Mouse (Mus musculus) embryonic fibroblast, embryonic 13.5 days (primary cell): Measurements from ENCODE around the gene Sdk1. TPM values are rescaled to one million over a fixed set of nuclear protein-coding genes. Genes with fewer than 3 reads are reported as not detected.

ENCODE experiments used
- H3K27ac ChIP-seq: 2 replicates; pipeline ENCODE4 v1.5.1; 2012; ENCODE audit warnings: low read length, control low read depth, inconsistent platforms; ENCODE audit not compliant: insufficient read depth
- H3K4me1 ChIP-seq: 2 replicates; pipeline ENCODE4 v1.6.1; 2011; ENCODE audit warnings: low read length; ENCODE audit not compliant: control insufficient read depth, insufficient read depth
- H3K4me3 ChIP-seq: 2 replicates; pipeline ENCODE4 v1.5.1; 2011; ENCODE audit warnings: mild to moderate bottlenecking, control low read depth, low read length; ENCODE audit not compliant: insufficient read depth
- CTCF ChIP-seq: IDR thresholded peaks from 2 replicates; pipeline ENCODE4 v1.5.1; 2011; ENCODE audit warnings: mild to moderate bottlenecking, control low read depth, low read length, moderate library complexity, borderline replicate concordance; ENCODE audit not compliant: insufficient read depth
- POLR2A ChIP-seq: IDR thresholded peaks from 2 replicates; pipeline ENCODE4 v1.6.1; 2011; ENCODE audit warnings: low read depth, mild to moderate bottlenecking, control low read depth, low read length, moderate library complexity
- polyA plus RNA-seq: library from polyadenylated mRNA; stranded (reverse); fragments of >200 nt; gene quantifications from 2 replicates; pipeline ENCODE4 v1.2.4, GENCODE M21; 2011; ENCODE audit warnings: low read depth; ENCODE audit not compliant: missing spikeins, insufficient read length

The Sdk1 gene
- polyA plus RNA-seq, 1 experiment: 6.7 TPM

DNA sequence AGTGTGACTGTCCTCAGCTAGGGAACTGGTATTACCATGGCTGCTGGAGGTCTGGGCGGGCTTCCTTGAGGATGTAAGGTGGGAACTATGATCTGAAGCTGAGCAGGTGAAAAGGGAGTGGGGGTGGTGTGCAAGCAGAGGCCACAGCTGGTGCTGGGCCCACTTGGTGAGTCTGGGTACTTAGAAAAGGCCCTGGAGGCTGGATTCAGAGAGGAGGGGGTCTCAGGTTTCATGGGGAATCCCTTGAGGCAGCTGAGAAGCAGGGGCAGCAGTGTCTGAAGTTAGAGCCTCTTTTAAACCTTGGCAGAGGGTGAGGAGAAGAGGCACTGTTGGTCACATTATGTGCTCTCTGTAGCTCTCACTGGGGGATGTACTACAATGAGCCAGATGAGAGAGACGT, 163.4 kb downstream of the Sdk1 start:
- Histone ChIP-seq H3K4me3 (no peak overlapping the region), H3K27ac (no peak overlapping the region)
- TF ChIP-seq POLR2A: no peak
- no peak for TF ChIP-seq CTCF

DNA sequence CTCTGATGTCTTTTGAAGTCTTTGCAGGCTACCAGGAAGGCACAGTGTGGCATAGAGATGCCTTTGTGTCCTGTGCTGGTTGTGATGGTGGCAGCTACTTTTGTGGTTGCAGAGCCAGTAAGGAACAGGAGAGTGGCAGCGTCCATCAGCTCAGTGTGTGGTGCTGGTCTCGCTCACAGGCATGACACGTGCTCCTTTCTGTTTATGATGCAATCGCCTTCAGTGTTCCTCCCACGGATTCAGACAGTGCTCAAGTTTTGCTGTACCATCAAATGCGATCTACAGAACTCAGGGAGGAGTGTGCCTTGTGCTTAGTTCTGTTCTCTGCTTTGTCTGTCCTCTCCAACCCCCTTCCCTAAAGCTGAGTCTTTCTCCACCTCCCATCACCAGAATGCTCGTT, 165.6 kb downstream of the Sdk1 start:
- Histone ChIP-seq H3K27ac (no peak overlapping the region), H3K4me1 (no peaks in the 10 kb centered on the region), H3K4me3 (no peak overlapping the region)
- TF ChIP-seq POLR2A (no peak), CTCF (no peak)

More for the DNA sequence above, 163.4 kb downstream of the Sdk1 start:
- H3K4me1 ChIP-seq: no peaks in the 10 kb centered on the region

- TF ChIP-seq POLR2A (no peak), CTCF (no peak)
Measured at GRCm38 (mm10) chr5:141413013-141413412, 171.7 kb downstream of the Sdk1 start.

DNA sequence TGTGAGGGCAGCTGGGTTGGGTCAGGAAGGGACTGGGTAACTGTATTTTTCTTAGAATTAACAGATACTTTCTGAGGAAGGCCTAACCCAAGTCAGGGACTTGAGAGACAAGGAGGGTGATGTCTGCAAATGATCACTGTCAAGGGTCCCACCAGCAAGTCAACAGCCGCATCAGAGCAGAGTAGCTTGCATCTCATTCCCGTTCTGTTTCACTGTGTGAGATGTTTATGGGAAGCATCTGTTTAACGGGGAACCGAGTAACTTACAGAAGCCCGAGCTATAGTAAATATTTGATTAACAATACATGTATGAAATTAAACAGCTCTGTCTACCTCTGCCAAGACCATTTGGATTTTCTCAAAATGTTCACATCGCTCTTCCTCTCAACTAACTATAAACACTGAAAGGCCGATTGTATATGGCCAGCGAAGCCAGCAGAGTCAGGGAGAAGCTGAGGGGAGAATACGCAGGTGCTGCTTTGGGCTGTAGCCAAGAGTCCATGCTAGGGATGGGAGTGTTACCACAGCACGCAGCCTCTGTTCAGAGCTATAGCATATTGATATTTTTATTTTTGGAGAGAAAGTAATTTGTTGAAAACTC, 174.5 kb downstream of the Sdk1 start:
- Histone ChIP-seq H3K4me1 (no peaks in the 10 kb centered on the region), H3K27ac (no peak overlapping the region), H3K4me3 (no peak overlapping the region)
- TF ChIP-seq POLR2A (no peak), CTCF (no peak)

More at GRCm38 (mm10) chr5:141413013-141413412, 171.7 kb downstream of the Sdk1 start:
- Histone ChIP-seq H3K4me1 (no peaks in the 10 kb centered on the region), H3K27ac (no peak overlapping the region), H3K4me3 (no peak overlapping the region)

- Histone ChIP-seq H3K27ac (no peak overlapping the region), H3K4me1 (no peaks in the 10 kb centered on the region), H3K4me3 (no peak overlapping the region)
- TF ChIP-seq POLR2A (no peak), CTCF (no peak)
Measured at GRCm38 (mm10) chr5:141428132-141428531, 186.8 kb downstream of the Sdk1 start.

DNA sequence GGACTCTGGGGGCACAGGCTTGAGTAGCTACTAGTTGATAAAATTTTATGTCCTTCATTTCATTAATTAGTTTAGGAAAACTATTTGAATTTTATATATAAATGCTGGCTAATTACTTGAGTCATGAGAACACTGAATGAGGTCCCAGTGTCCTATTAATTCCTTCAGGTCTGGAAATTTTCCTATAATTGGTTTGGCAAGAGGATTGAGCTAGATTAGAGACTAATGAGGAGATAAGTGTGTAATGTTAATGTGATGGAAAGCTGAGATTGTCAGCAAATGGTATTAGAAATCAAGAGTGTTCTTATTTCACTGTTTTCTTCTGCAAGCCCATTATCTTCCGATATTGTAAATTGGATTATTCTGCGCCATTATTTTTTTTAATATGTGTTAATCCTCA, 192.0 kb downstream of the Sdk1 start:
- no peak overlapping the region for H3K27ac ChIP-seq
- no peak overlapping the region for H3K4me3 ChIP-seq
- no peaks in the 10 kb centered on the region for H3K4me1 ChIP-seq
- no peak for TF ChIP-seq POLR2A
- no peak for TF ChIP-seq CTCF

- TF ChIP-seq CTCF: no peak
- TF ChIP-seq POLR2A: no peak
- H3K27ac ChIP-seq: no peak overlapping the region
- H3K4me1 ChIP-seq: no peaks in the 10 kb centered on the region
- H3K4me3 ChIP-seq: no peak overlapping the region
Measured at GRCm38 (mm10) chr5:141447247-141447646, 206.0 kb downstream of the Sdk1 start.

GRCm38 (mm10) chr5:141463417-141463816, 222.1 kb downstream of the Sdk1 start:
- no peak overlapping the region for H3K4me3 ChIP-seq
- H3K4me1 ChIP-seq: no peaks in the 10 kb centered on the region
- TF ChIP-seq CTCF (no peak), POLR2A (no peak)
- no peak overlapping the region for H3K27ac ChIP-seq

- H3K4me1 ChIP-seq: no peaks in the 10 kb centered on the region
- TF ChIP-seq POLR2A (no peak), CTCF (no peak)
Measured at GRCm38 (mm10) chr5:141468821-141469220, 227.5 kb downstream of the Sdk1 start.

DNA sequence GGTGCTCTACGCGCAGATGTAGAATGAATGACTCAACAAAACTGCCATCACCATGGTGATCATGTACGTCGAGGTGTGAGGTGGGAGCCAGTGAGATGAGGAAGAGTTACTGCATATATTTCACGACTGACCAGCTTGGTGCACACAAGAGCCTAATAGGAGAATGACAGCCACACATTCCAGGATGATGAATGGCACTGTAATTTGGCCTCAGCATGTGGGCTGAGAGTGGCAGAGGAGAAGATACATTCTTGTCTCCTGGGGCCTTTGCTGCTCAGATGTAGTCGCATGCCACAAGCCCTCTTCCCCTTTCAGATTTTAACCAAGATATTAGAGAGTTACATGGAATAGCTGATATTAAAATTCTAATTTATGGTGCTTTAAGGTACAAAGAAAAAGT, 264.0 kb downstream of the Sdk1 start:
- TF ChIP-seq POLR2A: no peak
- no peak for TF ChIP-seq CTCF
- no peak overlapping the region for H3K27ac ChIP-seq
- H3K4me3 ChIP-seq: no peak overlapping the region
- peaks cover 4% of the 10 kb centered on the region; the same call in 1 of the 2 replicates for H3K4me1 ChIP-seq

More at GRCm38 (mm10) chr5:141468821-141469220, 227.5 kb downstream of the Sdk1 start:
- Histone ChIP-seq H3K27ac (no peak overlapping the region), H3K4me3 (no peak overlapping the region)
